Mouse (Mus musculus): ENCODE measurements around the gene Srek1ip1. TPM values are rescaled to one million over a fixed set of nuclear protein-coding genes. Genes with fewer than 3 reads are reported as not detected.

The Srek1ip1 gene
- polyA plus RNA-seq (2016; fragmentation: Nextera tagmentation; extraction: Ambion mirVana) = 14.5 and 16.1 TPM in 2 replicates

DNA sequence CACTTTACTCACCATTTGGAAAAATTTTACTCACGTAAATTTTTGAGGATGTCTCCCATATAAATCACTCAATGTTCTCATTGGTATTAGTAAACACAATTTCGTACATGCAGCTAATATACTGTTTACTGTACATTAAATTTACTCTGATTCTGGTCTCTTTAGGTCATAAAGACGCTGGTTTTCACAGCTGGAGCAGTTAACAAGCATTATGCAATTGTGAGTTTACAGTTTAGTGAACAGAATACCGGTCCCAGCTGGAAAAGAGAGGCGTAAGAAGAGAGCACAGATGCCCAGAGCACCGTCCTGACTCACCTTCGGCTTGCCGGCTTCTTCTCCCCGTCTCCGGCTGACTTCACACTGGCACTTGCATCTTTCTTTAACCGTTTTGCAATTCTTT lies at the start of gene Srek1ip1:
Gene Srek1ip1, plus strand, starts transcription at position 301 of the 400 bp plus-strand sequence.
- Histone ChIP-seq H3K27me3 (ENCODE audit: insufficient read depth, poor library complexity, severe bottlenecking) (no peaks in the 10 kb centered on the region), H3K4me1 (no peaks in the 10 kb centered on the region), H3K4me3 (no peak within 1 kb of the TSS), H3K27ac (no peak within 1 kb of the TSS), H3K9me3 (no peaks in the 10 kb centered on the region), H3K36me3 (peaks cover 24% of the 10 kb centered on the region; the same call in 1 of the 2 replicates)
- 92% methylated on average over 11 of the region's 11 CpGs for WGBS
- DNase-seq (ENCODE audit: low spot score) = no peak

DNA sequence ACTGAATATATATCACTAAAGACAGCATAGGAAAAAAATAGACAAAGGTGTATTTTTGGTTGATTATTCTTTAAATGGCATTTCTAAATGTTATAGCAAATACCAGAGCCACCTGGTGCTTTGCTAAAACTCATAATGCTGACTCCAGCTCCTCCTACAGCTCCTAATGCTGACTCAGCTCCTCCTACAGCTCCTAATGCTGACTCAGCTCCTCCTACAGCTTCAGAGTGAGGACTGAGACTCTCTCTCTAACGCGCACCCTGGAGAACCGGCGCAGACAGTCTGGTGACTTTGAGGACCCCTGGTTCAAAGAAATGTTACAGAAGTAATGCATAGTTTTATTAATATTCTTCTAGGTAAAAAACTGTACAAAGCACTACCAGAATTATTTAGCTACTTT lies 49.4 kb upstream of the Srek1ip1 start:
- H3K27ac ChIP-seq = no peak overlapping the region
- no peaks in the 10 kb centered on the region for H3K4me1 ChIP-seq
- no peak for DNase-seq (ENCODE audit: low spot score)
- 92% methylated on average over 4 of the region's 4 CpGs for WGBS
- H3K9me3 ChIP-seq = no peaks in the 10 kb centered on the region
- H3K4me3 ChIP-seq = no peak overlapping the region
- H3K27me3 ChIP-seq (ENCODE audit: insufficient read depth, poor library complexity, severe bottlenecking) = no peaks in the 10 kb centered on the region
- H3K36me3 ChIP-seq = no peaks in the 10 kb centered on the region

DNA sequence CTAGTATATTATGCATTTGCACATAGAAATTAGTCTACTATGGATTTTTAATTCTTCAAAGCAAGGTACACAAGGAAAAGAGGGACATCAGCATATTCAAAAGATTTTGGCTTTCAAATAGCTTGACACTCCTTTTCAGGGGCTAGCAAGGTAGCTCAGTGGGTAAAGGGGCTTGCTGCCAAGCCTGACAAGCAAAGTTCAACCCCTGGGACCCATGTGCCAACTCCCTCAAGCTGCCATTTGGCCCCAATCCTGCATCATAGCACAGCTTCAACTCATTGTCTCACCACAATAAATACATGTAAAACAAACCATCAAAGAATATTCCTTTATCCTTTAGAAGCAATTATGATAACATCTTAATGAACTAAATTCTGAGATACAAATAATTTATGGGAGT lies 45.3 kb upstream of the Srek1ip1 start:
- DNase-seq (ENCODE audit: low spot score) = no peak
- Histone ChIP-seq H3K27ac (no peak overlapping the region), H3K27me3 (ENCODE audit: insufficient read depth, poor library complexity, severe bottlenecking) (no peaks in the 10 kb centered on the region), H3K9me3 (no peaks in the 10 kb centered on the region), H3K36me3 (no peaks in the 10 kb centered on the region), H3K4me3 (no peak overlapping the region), H3K4me1 (no peaks in the 10 kb centered on the region)

DNA sequence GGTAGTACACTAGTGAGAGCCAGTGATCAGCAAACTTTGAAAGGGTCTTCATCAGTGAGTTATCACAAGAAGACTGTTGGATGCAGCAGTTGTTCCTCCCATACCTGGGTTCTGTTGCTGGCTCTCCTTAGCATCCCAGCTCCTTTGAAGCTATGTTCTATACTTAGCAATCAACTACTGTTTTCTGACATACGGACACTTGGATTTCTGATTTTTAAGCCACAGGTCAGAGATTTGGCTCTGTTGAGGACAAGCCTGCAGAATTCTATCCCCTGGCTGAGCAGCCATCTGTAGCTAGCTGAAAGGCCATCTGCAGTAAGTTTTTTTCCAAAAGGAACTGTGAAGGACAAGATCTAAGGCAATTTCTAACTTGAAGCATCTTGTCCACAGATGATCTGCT lies 32.9 kb upstream of the Srek1ip1 start:
- Histone ChIP-seq H3K4me1 (no peaks in the 10 kb centered on the region), H3K4me3 (no peak overlapping the region), H3K9me3 (no peaks in the 10 kb centered on the region), H3K27me3 (ENCODE audit: insufficient read depth, poor library complexity, severe bottlenecking) (no peaks in the 10 kb centered on the region), H3K36me3 (no peaks in the 10 kb centered on the region), H3K27ac (no peak overlapping the region)
- WGBS = 71% methylated on average over 1 of the region's 1 CpGs
- DNase-seq (ENCODE audit: low spot score) = no peak

DNA sequence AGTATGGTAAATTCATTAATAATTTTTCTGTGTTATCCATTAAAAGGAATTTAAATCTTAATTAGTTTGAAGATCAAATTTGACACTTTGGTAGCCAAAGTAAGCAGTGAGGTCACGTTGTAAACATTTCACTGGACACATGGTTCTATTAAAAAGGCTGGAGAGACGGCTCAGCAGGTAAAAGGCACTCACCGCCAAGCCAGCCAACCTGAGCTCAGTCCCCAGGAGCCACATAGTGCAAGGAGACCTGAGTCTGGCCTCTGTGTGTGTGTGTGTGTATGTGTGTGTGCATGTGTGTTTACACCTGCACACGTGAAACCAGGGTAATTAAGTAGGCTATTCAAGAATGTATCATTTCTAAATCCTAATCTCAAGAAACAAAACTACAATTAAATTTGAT lies 29.9 kb upstream of the Srek1ip1 start:
- H3K4me1 ChIP-seq = peaks cover 3% of the 10 kb centered on the region; the same call in 1 of the 2 replicates
- no peaks in the 10 kb centered on the region for H3K27me3 ChIP-seq (ENCODE audit: insufficient read depth, poor library complexity, severe bottlenecking)
- WGBS = 92% methylated on average over 4 of the region's 4 CpGs
- no peak overlapping the region for H3K4me3 ChIP-seq
- no peak for DNase-seq (ENCODE audit: low spot score)
- H3K27ac ChIP-seq = no peak overlapping the region
- no peaks in the 10 kb centered on the region for H3K9me3 ChIP-seq
- H3K36me3 ChIP-seq = no peaks in the 10 kb centered on the region

DNA sequence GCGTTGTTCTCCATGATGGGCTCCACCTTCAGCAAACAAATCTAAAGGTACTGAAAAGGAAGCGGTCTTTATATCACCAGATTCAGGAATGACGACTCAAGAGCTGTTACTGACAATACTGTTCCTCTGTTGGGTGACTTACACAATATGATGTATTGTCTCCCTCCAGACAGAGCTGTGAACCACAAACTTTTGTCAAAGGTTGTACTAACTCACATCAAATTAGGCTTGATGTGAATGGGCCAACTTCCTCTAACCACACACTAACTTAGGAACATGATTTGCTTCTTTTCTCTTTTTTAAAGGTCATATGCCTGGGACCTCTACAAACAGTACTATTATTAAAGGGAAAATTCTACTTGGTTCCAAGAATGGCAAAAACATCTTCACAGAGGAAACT lies 29.1 kb upstream of the Srek1ip1 start:
- no peak overlapping the region for H3K27ac ChIP-seq
- H3K4me1 ChIP-seq = peaks cover 3% of the 10 kb centered on the region; the same call in 1 of the 2 replicates
- H3K36me3 ChIP-seq = no peaks in the 10 kb centered on the region
- no peak for DNase-seq (ENCODE audit: low spot score)
- H3K4me3 ChIP-seq = no peak overlapping the region
- no peaks in the 10 kb centered on the region for H3K27me3 ChIP-seq (ENCODE audit: insufficient read depth, poor library complexity, severe bottlenecking)
- no peaks in the 10 kb centered on the region for H3K9me3 ChIP-seq
- 84% methylated on average over 3 of the region's 3 CpGs for WGBS

DNA sequence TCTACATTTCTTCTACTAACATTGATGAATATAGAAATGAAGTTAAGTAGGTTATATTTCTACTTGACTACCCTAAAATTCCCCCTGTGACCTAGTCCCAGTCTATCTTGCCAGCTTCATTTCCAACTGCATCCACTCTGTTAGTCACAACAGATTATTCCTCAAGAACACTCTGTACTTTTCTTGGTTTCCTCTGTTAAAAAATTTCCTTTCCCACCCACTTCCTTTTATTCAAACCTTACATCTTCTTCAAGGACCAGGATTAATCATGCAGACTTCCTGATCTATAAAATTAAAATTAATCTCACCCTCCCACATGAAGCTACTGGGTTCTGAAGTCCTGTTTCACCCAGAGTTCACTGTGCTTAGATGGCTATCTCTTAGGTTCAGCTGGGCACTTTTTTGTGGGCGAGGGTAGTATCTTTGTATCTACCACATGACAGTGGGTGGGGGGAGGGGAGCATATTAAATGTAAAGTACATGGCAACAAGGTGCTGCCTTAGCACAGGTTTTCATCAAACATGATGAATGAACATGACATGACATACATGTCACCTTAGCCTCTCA lies 13.1 kb upstream of the Srek1ip1 start:
- DNase-seq (ENCODE audit: low spot score) = no peak
- Histone ChIP-seq H3K9me3 (no peaks in the 10 kb centered on the region), H3K4me1 (no peaks in the 10 kb centered on the region), H3K36me3 (peaks cover 22% of the 10 kb centered on the region), H3K4me3 (no peak overlapping the region), H3K27me3 (ENCODE audit: insufficient read depth, poor library complexity, severe bottlenecking) (no peaks in the 10 kb centered on the region), H3K27ac (no peak overlapping the region)
- 59% methylated on average over 1 of the region's 1 CpGs for WGBS

DNA sequence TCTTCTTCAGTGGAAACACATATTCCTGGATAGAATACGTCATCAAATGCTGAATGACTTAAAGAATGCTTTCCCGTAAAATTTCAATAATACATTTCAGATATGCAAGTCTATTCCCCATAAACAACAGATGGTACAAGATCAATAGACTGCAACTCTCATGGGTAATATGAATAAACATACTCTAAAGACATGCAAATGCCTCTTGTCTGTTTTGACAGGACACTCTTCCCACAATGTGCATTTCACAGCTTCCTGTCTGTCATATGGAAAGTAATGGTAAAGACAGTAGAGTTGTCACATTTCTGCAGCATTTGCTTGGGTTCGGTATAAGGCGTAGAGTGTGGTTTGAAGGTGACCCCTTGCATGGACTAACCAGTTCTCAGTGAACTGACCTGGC lies 5.0 kb upstream of the Srek1ip1 start:
- Histone ChIP-seq H3K9me3 (no peaks in the 10 kb centered on the region), H3K4me3 (no peak overlapping the region), H3K4me1 (no peaks in the 10 kb centered on the region), H3K36me3 (peaks cover 35% of the 10 kb centered on the region), H3K27me3 (ENCODE audit: insufficient read depth, poor library complexity, severe bottlenecking) (no peaks in the 10 kb centered on the region), H3K27ac (no peak overlapping the region)
- no peak for DNase-seq (ENCODE audit: low spot score)
- WGBS = 92% methylated on average over 4 of the region's 4 CpGs

DNA sequence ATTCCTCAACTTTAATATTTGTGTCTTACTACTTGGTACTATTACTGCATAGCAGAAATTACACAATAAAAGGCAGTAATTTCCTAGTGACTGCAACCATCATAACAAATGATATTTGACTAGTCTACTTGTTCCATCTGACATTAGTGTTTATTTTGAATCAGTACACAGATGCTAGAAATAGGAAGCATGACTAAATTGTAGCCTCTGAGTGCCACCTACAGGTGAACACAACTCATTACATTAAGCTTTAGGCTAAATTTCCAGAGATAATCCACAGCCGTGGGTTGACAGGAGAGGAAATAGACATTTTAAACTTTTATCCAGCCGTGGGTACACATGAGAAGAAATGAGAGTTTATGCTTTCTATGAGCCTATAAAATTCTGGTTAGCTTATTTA lies 2.6 kb upstream of the Srek1ip1 start:
- no peak for DNase-seq (ENCODE audit: low spot score)
- no peaks in the 10 kb centered on the region for H3K27me3 ChIP-seq (ENCODE audit: insufficient read depth, poor library complexity, severe bottlenecking)
- H3K27ac ChIP-seq = no peak overlapping the region
- no peaks in the 10 kb centered on the region for H3K9me3 ChIP-seq
- 29% methylated on average over 2 of the region's 2 CpGs for WGBS
- H3K4me1 ChIP-seq = no peaks in the 10 kb centered on the region
- H3K36me3 ChIP-seq = peaks cover 26% of the 10 kb centered on the region; the same call in 1 of the 2 replicates
- H3K4me3 ChIP-seq = no peak overlapping the region

DNA sequence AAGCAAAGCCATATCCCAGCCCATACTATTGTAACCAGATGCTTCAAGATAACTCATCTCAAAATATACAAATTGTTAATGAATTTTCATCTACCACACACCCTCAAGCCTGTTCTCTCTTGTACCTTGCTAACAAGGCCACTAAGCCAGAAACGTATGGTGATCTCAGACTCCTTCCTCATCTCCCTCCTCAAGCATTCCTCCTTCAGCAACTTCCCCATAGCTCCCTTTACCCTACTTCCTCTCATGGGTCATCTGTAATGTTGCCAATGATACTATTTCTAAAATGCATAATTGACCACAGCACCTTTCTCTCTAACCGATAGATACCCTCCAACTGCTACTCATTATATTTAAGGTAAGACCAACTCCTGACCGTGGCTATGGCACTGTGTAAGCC lies 2.1 kb downstream of the Srek1ip1 start:
- Histone ChIP-seq H3K4me1 (no peaks in the 10 kb centered on the region), H3K9me3 (no peaks in the 10 kb centered on the region), H3K36me3 (peaks cover 26% of the 10 kb centered on the region; the same call in 1 of the 2 replicates), H3K4me3 (no peak overlapping the region), H3K27me3 (ENCODE audit: insufficient read depth, poor library complexity, severe bottlenecking) (no peaks in the 10 kb centered on the region), H3K27ac (no peak overlapping the region)
- 90% methylated on average over 3 of the region's 3 CpGs for WGBS
- no peak for DNase-seq (ENCODE audit: low spot score)

DNA sequence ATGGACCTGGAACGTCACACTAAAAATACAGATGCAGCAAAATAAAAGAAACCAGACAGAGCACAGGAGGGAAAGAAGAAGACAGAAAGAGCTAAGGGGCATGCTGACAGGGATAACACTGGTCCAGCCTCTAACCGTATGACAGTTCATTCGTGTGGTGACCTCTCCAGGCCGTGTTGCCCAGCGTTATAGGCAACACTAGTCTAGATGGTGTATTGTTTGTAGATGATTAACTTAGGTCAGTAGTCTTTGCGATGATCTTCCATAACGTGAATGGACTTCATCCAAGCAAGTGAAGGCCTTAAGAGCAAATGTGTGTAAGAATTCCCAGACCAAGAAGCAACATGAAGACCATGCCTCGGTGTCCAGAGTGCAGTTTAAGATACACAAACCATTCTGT lies 6.8 kb downstream of the Srek1ip1 start:
- Histone ChIP-seq H3K4me1 (no peaks in the 10 kb centered on the region), H3K27me3 (ENCODE audit: insufficient read depth, poor library complexity, severe bottlenecking) (no peaks in the 10 kb centered on the region), H3K36me3 (peaks cover 39% of the 10 kb centered on the region; the same call in 1 of the 2 replicates), H3K4me3 (no peak overlapping the region), H3K9me3 (no peaks in the 10 kb centered on the region), H3K27ac (no peak overlapping the region)
- DNase-seq (ENCODE audit: low spot score) = no peak
- WGBS = 93% methylated on average over 8 of the region's 8 CpGs

DNA sequence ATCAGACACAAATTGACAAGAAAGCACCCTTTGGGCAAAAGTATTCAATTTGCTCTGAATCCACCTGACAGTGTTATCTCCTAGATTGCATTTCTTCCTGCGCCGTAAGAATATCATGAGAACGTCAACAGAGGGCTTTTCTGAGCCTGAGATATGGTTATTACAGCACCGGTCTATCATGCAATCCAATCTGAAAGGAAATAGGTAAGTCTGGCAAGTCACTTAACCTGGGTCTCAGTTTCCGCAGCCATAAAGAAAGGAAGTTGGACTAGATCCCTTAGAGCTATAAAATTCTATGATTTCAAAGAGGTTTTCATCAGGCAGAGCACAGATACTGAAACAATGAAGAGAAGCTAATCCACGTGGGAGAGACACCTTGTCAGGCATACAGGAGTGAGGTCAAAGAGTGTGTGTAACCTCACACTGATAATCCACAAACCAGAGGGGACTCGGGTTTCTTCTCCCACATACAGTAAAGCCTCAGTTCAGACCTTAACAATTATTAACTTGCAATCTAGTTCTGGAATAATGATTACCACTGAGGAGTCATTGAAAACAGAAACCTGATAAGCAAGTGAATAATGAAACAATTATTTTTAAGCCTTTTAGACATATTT lies 7.4 kb downstream of the Srek1ip1 start:
- Histone ChIP-seq H3K4me1 (no peaks in the 10 kb centered on the region), H3K36me3 (peaks cover 37% of the 10 kb centered on the region; the same call in 1 of the 2 replicates), H3K4me3 (no peak overlapping the region), H3K27me3 (ENCODE audit: insufficient read depth, poor library complexity, severe bottlenecking) (no peaks in the 10 kb centered on the region), H3K9me3 (no peaks in the 10 kb centered on the region), H3K27ac (no peak overlapping the region)
- DNase-seq (ENCODE audit: low spot score) = no peak
- 80% methylated on average over 7 of the region's 7 CpGs for WGBS

DNA sequence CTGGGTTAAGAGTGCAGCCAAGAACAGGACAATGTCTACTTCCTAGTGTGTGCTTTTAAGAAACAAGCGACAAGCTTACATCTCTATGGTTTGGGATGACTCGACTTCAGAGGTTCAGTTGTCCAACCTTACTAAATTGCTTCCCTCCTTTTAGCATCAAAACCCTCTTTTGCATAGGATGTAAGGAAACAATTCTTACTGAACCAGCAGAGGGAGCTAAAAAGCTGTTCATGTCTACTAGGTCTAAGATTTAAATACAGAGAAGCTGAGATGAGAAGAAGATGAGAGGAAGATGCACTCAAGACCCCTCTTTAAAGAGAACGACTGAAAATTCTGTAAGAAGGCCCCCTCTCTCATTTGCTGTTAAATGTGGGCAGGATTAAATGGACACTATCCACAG lies 13.4 kb downstream of the Srek1ip1 start:
- Histone ChIP-seq H3K4me1 (no peaks in the 10 kb centered on the region), H3K27me3 (ENCODE audit: insufficient read depth, poor library complexity, severe bottlenecking) (no peaks in the 10 kb centered on the region), H3K36me3 (peaks cover 41% of the 10 kb centered on the region), H3K4me3 (no peak overlapping the region), H3K27ac (no peak overlapping the region), H3K9me3 (no peaks in the 10 kb centered on the region)
- no peak for DNase-seq (ENCODE audit: low spot score)
- WGBS = 53% methylated on average over 3 of the region's 3 CpGs

DNA sequence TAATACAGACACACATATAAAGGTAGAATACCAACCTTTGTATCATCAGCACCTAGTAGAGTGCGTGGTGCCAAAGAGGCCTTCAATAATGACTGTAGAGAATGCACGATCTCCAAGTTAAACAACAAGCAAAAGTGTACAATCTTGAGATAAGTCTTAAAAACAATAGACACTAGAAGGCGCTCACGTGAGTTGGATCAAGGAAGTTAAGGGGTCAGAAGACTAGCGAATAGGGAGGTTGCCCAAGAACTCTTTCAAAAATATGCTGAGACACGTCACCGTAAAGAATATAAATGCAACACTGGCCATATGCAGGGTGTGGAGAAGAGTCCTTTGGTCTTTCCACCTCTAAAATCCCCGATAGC lies 24.0 kb downstream of the Srek1ip1 start:
- no peak for DNase-seq (ENCODE audit: low spot score)
- WGBS = 11% methylated on average over 8 of the region's 8 CpGs

More for the DNA sequence above, 24.0 kb downstream of the Srek1ip1 start:
- Histone ChIP-seq H3K4me3 (peak overlapping the region; percentile 78), H3K9me3 (no peaks in the 10 kb centered on the region), H3K4me1 (peaks cover 16% of the 10 kb centered on the region), H3K27ac (peak overlapping the region; percentile 96), H3K36me3 (no peaks in the 10 kb centered on the region), H3K27me3 (ENCODE audit: insufficient read depth, poor library complexity, severe bottlenecking) (no peaks in the 10 kb centered on the region)

Measured in heart, embryonic 10.5 days (tissue).